Mouse (Mus musculus) Muller cell, postnatal 12 days (primary cell): Measurements from ENCODE around the gene Vrtn.

Experiments used
- DNase-seq: peaks from one replicate; pipeline ENCODE4 v3.0.0-alpha.2; 2015; ENCODE audit errors: inconsistent ontology term

The Vrtn gene

DNA sequence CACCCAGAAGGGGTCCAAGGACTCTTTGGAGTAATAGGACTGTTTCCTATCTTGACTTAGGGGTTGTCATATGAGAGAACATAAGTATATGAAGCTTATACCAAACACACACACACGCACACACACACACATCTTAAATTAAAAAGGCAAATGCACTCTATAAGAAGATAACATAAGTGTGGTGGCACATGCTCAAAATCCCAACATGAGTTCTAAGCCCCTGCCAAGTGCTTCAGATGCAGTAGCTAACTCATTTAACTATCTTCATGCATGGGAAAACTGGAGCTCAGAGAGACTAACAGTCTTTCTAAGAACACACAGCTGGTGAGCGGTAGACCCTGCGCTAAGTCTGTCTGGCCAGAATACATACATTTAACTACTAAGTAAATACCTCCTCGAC, 46.7 kb downstream of the Vrtn start:
- no peak for DNase-seq

DNA sequence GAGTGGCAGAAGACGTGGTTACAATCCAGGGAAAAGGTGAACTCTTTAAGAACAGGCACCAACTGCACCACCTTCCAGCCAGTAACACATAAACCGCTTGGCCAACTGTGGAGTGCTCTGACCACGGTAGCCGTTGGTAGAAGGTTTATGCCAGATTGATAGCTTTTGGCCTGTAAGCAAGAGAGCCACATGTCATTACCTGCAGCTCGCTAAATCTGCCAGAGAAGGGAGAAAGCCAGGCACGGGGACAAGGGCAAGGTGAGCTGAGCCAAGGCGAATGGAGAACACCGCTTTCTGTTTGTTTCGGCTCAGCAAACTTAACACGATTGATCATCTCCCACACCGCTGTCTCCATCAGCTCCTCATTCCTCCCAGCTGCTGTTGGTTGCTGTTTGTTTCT, 48.2 kb downstream of the Vrtn start:
- no peak for DNase-seq

DNA sequence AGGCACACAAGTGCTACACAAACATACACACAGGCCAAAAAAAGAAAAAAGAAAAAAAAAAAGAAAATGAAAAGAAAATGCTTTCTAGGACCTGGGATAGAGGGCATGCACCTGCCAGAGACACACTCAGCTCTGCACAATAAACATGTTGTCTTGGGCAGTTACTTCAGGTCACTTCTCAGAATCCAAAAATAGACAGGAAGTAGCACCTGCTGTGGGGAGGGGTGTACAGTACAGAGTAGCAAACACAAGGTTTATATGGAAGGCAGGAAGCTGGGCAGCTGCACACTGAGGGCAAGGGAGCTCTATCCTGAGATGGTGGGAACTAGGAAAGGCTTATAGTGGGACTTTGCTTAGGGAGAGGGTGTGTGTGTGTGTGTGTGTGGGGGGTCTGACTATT, 50.5 kb downstream of the Vrtn start:
- DNase-seq = no peak

DNA sequence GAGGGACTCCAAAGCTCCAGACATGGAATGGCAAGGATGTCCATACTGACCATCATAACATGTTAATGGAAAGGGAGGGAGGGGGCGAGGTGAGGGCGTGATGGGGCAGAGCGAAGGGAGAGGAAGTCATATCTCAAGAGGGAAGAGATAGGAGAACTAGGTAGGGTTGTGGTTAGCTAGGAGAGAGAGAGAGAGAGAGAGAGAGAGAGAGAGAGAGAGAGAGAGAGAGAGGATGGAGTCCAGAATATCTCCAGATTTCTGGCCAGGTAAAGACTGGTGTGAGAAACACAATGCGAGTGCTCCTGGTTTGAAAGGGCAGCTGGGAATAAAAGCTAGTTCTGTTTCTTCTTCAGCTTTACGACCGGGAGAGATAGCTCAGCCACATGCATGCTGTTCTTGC, 51.3 kb downstream of the Vrtn start:
- no peak for DNase-seq

DNA sequence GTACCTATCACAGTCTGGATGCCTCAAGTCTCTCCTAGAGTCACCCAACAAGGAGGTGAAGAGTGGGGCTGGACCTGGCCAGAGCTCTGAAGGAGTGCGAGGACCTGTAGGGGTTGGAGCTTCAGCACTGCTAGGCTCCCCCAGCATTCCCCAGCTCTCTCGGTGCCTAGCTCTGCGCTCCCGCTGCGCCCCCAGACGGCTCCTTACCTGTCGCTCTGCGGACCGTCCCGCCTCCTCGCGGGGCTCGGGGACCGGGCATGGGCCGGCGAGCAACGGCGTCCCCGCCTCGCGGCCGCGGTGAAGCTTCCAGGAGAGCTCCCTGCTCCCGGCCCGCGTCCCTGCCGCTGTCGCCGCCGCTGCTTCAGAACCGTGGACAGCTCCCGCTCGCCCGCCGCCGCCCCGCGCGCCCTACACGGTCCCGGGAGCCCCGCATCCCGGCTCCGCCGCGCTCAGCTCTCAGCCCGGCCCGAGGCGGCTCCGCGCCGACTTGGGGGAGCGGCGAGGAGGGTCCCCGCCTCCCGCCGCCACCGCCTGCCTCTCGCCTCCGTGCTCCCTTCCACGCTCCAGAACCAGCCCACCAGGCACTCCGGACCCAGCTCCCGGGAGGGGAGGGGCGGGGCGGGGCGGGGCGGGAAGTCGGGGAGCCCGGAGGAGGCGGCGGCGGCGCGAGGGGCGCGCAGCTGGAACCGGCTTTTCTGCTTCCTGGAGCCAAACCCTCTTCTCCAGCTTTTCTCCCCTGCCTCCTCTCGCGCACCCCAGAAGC, 57.7 kb downstream of the Vrtn start, which contains the start of gene Syndig1l:
TSS of gene Syndig1l (minus strand) at position 513 of the 763 bp plus-strand sequence.
- peak; percentile 88 for DNase-seq
